Mouse (Mus musculus): ENCODE data around the gene Tdrd1. TPM values are rescaled to one million over a fixed set of nuclear protein-coding genes. Genes with fewer than 3 reads are reported as not detected.
"Not testable (repeated sequence)": the region's sequence is repeated elsewhere in the genome, so short reads cannot be mapped to it uniquely, and the experiment has no call there.

The Tdrd1 gene
- polyA plus RNA-seq (2016; fragmentation: Nextera tagmentation; extraction: Ambion mirVana): 0.60 and 0.88 TPM in 2 replicates

DNA sequence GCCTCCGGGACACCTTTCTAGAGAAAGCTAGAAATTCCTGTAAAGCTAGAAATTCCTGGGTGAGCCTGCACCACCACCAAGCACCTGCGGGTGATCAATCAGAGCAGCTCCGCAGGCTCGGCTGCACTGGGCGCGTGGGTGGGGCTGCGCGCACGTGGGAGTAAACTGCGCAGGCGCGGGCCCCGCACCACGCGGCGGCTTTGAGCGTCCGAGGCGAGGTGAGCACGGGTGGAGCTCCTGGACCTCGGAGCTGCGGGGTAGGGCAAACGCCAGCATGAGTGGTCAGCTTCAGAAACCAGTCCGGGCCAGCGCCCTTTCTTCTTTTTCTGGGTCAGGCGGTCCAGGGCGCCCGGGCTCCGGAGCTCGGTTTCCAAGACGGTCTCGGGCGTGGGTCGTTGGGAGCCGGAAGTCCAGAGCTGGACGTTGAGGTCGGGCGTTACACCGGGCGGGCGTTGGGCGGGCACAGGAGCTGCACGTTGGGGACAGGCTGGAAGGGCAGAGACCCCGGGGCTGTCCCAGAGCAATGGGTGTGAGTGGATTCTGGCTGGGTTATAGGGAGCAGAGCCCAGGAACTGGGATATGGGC is at the start of gene Tdrd1:
Tdrd1 (plus strand) TSS at position 163 of the 585 bp plus-strand sequence.
- WGBS: 62% methylated on average over 44 of the region's 44 CpGs
- Histone ChIP-seq H3K9me3 (no peaks in the 10 kb centered on the region; the same call in 1 of the 2 replicates), H3K27me3 (replicated peaks; ENCODE audit: low read depth, poor library complexity, severe bottlenecking) (peaks cover 31% of the 10 kb centered on the region), H3K4me1 (peaks cover 14% of the 10 kb centered on the region), H3K27ac (replicated peaks) (0 out of 2 replicates have a peak within 1 kb of the TSS, but pooled peaks have one; percentile 35), H3K36me3 (replicated peaks) (no peaks in the 10 kb centered on the region), H3K4me3 (peak within 1 kb of the TSS; percentile 31)
- DNase-seq (ENCODE audit: low spot score): peak; percentile 36

DNA sequence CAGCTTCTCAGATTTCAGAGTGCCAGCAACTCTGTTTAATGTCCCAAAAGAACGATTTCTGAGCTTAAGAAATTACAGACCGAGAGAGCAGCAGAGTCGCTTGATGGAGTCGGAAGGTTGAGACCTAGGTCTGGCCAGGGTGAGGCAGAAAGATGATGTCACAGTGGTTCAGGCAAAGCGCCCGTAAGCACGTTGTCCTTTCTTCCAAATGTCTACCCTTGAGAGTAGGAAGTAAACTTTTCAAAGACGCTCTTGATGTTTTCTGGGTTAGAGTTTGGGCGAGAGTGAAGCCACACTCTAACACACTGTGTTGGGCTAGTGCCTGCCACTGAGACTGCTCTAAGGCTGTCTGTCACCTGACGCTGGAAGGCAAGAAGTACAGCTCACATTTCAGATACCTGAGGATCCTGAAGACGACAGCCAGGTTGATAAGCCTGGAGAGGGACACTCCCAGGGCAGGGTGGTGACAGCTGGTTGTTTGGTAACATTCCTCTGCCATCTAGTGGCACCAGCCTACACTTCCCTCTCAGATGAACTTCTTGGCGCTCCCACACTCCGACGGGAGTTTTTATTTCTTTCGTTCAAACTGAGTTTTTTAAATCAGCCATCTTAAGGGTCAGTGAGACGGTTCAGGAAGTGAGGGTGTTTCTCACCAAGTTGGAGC is 49.2 kb upstream of the Tdrd1 start:
- no peak overlapping the region for H3K27ac ChIP-seq (replicated peaks)
- peaks cover 34% of the 10 kb centered on the region for H3K4me1 ChIP-seq
- DNase-seq (ENCODE audit: low spot score): peak; percentile 58
- 42% methylated on average over 16 of the region's 16 CpGs for WGBS
- peaks cover 42% of the 10 kb centered on the region for H3K27me3 ChIP-seq (replicated peaks; ENCODE audit: low read depth, poor library complexity, severe bottlenecking)
- no peaks in the 10 kb centered on the region for H3K36me3 ChIP-seq (replicated peaks)
- H3K9me3 ChIP-seq: no peaks in the 10 kb centered on the region
- no peak overlapping the region for H3K4me3 ChIP-seq

DNA sequence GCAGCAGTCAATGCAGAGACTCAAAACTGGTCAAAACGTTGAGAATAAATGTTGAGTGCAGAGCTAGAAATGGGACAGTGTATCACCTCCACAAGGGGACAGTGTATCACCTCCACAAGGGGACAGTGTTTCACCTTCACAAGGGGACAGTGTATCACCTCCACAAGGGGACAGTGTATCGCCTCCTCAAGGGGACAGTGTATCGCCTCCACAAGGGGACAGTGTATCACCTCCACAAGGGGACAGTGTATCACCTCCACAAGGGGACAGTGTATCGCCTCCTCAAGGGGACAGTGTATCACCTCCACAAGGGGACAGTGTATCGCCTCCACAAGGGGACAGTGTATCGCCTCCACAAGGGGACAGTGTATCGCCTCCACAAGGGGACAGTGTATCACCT is 47.5 kb upstream of the Tdrd1 start:
- H3K36me3 ChIP-seq (replicated peaks); H3K27ac ChIP-seq (replicated peaks); H3K9me3 ChIP-seq; DNase-seq (ENCODE audit: low spot score); H3K4me3 ChIP-seq: not testable (repeated sequence)
- Histone ChIP-seq H3K27me3 (replicated peaks; ENCODE audit: low read depth, poor library complexity, severe bottlenecking) (peaks cover 42% of the 10 kb centered on the region), H3K4me1 (peaks cover 29% of the 10 kb centered on the region)
- WGBS: 93% methylated on average over 7 of the region's 7 CpGs

DNA sequence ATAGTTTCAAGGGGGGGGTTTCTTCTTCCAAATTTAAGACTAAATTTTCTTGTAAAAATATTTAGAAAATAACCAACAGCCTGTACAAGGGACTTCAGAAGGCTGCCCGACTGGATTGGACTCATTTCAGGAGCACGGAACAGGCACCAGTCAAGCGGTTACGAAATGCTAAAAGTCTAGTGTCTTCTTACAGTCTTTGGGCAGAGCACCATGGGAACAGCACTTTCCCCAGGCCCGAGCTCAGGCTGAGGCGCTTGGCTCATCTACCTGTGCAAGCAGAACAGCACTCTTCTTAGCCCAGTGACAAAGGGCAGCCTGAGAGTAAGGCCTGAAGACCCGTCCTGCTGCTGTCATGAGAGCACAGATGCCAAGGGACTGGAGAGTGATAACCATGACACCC is 38.1 kb upstream of the Tdrd1 start:
- WGBS: 92% methylated on average over 7 of the region's 7 CpGs
- no peak overlapping the region for H3K4me3 ChIP-seq
- H3K4me1 ChIP-seq: no peaks in the 10 kb centered on the region
- no peaks in the 10 kb centered on the region for H3K9me3 ChIP-seq
- H3K36me3 ChIP-seq (replicated peaks): peaks cover 58% of the 10 kb centered on the region
- no peak for DNase-seq (ENCODE audit: low spot score)
- no peaks in the 10 kb centered on the region for H3K27me3 ChIP-seq (replicated peaks; ENCODE audit: low read depth, poor library complexity, severe bottlenecking)
- H3K27ac ChIP-seq (replicated peaks): no peak overlapping the region

DNA sequence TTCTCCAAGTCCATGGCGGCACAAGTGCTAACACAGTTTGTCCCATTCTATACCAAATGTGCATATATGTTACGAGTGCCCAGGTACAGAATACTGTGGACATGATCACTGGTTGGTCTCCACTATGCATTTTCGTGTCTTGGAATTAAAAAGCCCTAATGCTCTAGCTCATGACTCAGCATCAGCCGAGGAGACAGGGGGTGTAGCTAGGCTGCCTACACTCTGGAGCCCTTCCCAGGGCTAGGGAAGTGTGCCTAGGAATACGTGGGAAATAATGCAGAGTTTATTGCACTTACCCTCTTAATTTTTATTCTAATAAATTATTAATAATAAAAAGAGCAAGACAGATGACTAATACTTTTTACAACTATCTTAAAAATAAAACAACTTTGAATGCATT is 37.1 kb upstream of the Tdrd1 start:
- WGBS: 91% methylated on average over 5 of the region's 5 CpGs
- H3K36me3 ChIP-seq (replicated peaks): peaks cover 61% of the 10 kb centered on the region

DNA sequence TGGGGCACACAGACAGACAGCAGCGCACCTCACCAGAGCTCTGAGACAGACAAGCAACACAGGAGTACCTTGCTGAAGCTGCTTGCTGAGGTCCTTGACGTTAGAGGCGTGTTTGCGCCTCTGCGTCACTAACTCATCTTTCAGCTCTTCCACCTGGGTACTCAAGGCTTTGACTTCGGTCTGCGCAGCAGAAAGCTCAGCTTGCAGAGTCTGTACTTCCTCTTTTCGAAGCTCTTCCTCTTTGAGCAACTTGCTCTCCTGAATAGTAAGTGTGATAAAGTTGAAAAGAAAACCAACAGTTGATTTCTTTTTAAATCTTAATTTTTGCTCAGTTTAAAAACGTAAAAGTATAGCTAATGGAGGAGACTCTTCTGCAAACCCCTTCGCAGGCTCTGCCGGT is 28.6 kb upstream of the Tdrd1 start:
- whole genome bisulfite sequencing: 92% methylated on average over 11 of the region's 11 CpGs
- peaks cover 98% of the 10 kb centered on the region for H3K36me3 ChIP-seq (replicated peaks)
- H3K4me3 ChIP-seq: no peak overlapping the region
- DNase-seq (ENCODE audit: low spot score): no peak
- no peaks in the 10 kb centered on the region for H3K9me3 ChIP-seq
- no peaks in the 10 kb centered on the region for H3K27me3 ChIP-seq (replicated peaks; ENCODE audit: low read depth, poor library complexity, severe bottlenecking)
- H3K27ac ChIP-seq (replicated peaks): no peak overlapping the region
- H3K4me1 ChIP-seq: no peaks in the 10 kb centered on the region

More for the DNA sequence above, 37.1 kb upstream of the Tdrd1 start:
- no peak overlapping the region for H3K4me3 ChIP-seq
- DNase-seq (ENCODE audit: low spot score): no peak
- H3K27me3 ChIP-seq (replicated peaks; ENCODE audit: low read depth, poor library complexity, severe bottlenecking): no peaks in the 10 kb centered on the region
- no peaks in the 10 kb centered on the region for H3K9me3 ChIP-seq
- no peak overlapping the region for H3K27ac ChIP-seq (replicated peaks)
- no peaks in the 10 kb centered on the region for H3K4me1 ChIP-seq

DNA sequence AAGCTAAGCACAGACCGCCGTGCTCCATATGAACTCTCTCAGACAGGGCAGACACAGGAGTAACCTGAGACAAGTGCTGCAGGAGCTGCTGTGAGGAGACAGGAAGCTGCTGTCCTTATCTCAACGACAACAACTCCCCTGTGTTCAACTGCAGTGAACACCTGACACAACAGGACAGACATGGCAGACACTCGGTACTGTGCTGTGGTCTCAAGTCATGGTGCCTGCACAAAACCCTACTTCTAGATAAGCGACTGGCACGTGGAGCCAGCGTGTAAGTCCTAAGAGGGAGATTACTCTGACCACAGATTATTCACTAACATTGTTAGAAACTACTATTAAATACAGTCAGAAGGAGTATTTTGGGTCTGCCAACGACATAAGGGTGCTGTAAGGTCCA is 25.8 kb upstream of the Tdrd1 start:
- H3K4me3 ChIP-seq: no peak overlapping the region
- H3K27ac ChIP-seq (replicated peaks): no peak overlapping the region
- no peak for DNase-seq (ENCODE audit: low spot score)
- no peaks in the 10 kb centered on the region for H3K27me3 ChIP-seq (replicated peaks; ENCODE audit: low read depth, poor library complexity, severe bottlenecking)
- H3K4me1 ChIP-seq: no peaks in the 10 kb centered on the region
- peaks cover 98% of the 10 kb centered on the region for H3K36me3 ChIP-seq (replicated peaks)
- 74% methylated on average over 8 of the region's 8 CpGs for WGBS
- H3K9me3 ChIP-seq: no peaks in the 10 kb centered on the region

DNA sequence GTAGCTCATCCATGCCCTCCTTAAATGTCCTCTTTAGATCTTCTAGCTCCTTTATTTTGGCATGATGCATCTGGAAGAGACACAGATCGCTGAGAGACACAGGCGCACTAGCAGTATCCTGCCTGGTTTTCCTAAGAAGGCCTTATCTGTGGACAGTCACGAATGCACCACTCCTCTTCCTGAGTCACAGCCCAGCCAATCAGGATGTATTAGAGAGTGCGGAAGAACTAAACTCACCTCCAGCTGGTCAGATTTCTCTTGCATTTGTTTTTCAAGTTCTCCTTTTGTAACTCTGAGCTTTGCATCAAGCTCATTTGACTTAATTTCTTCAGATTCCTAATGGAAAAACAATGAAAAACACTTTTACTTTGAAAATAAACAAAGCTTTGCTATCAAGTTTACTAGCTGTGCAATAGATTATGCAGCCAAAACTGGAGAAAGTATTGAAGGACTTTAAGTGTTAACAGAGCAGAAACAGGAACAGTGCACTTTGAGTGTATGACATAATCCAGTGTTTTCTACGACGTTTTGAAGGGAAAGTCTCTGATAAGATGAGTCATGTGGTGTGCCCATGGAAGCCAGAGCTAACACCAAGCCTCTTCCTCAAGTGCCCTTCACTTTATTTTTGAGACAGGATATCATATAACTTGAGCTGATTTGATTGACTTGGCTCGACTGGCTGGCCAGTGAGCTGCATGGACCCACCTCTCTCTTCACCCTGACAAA is 24.9 kb upstream of the Tdrd1 start:
- Histone ChIP-seq H3K27ac (replicated peaks) (no peak overlapping the region), H3K4me1 (no peaks in the 10 kb centered on the region), H3K4me3 (no peak overlapping the region), H3K9me3 (no peaks in the 10 kb centered on the region), H3K27me3 (replicated peaks; ENCODE audit: low read depth, poor library complexity, severe bottlenecking) (no peaks in the 10 kb centered on the region), H3K36me3 (replicated peaks) (peaks cover 98% of the 10 kb centered on the region)
- DNase-seq (ENCODE audit: low spot score): no peak
- WGBS: 89% methylated on average over 7 of the region's 7 CpGs

DNA sequence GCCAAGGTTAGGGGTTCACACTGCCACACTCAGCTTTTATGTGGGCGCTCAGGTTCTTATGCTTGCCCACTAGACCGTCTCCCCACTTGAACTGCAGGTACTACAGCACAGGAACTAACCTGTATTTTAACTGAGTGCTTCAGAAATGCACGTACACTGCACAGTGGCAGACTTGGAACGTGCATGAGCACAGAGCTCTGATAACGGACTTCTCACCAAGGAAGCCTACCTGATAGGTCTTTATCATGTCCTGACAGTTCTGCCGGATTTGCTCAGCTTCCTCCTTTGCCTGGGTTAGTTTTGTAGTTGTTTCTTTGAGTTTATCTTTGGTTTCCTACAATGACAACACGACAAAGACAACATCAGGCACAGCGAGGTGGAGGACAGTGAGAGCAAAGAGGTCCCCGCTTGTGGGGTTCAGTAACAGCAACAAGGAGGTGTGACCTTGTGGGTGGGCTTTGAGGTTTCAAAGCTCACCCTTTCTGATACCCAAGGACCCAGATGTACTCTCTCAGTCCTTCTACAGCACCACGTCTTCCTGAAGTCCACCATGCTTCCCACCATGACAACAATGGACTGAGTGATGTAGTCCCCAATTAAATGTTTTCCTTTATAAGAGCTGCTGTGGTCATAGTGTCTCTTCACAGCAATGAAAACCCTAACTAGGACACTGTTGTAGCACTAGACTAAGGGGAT is 24.2 kb upstream of the Tdrd1 start:
- Histone ChIP-seq H3K9me3 (no peaks in the 10 kb centered on the region), H3K4me1 (no peaks in the 10 kb centered on the region), H3K4me3 (no peak overlapping the region), H3K36me3 (replicated peaks) (peaks cover 97% of the 10 kb centered on the region), H3K27ac (replicated peaks) (no peak overlapping the region), H3K27me3 (replicated peaks; ENCODE audit: low read depth, poor library complexity, severe bottlenecking) (no peaks in the 10 kb centered on the region)
- no peak for DNase-seq (ENCODE audit: low spot score)
- 92% methylated on average over 10 of the region's 10 CpGs for WGBS

DNA sequence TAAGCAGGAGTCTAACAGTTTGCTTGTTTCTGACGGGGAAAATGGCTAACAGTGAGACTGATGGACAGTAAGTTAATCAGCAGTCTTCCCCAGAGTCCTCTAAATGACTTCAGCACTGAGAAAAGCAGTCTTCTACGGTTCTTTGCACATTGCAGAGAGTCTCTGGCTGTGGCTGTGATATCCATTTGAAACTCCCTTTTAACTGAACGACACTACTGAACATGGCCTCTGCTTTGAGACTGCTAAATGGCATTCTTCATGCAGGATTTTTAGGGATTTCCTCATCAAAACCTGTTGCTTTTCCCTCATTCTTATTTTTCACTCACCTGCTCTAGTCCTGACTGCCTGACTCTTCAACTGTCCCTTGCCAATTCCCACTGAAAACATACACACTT is 23.7 kb upstream of the Tdrd1 start:
- DNase-seq (ENCODE audit: low spot score): no peak
- no peaks in the 10 kb centered on the region for H3K4me1 ChIP-seq
- H3K27ac ChIP-seq (replicated peaks): no peak overlapping the region
- H3K36me3 ChIP-seq (replicated peaks): peaks cover 99% of the 10 kb centered on the region
- H3K27me3 ChIP-seq (replicated peaks; ENCODE audit: low read depth, poor library complexity, severe bottlenecking): no peaks in the 10 kb centered on the region
- 85% methylated on average over 3 of the region's 3 CpGs for WGBS
- no peak overlapping the region for H3K4me3 ChIP-seq
- no peaks in the 10 kb centered on the region for H3K9me3 ChIP-seq

DNA sequence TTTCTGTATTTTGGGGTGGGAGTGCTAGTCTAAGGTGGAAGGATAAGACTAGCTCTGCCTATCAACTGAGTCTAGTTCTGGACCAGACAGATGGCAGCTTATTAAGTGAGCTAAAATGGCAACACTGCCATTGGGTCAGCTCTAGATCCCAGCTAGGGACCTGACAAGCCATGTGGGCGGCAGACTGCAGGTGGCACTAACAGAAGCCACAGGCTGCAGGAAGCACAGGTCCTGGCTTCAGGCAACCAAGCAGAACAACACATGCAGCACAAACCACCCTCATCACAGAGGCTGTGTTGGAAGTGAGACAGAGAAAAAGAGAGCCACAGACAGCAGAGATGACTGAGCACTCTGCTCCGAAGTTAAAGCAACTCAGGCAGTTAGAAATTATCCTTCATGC is 20.6 kb upstream of the Tdrd1 start:
- Histone ChIP-seq H3K9me3 (no peaks in the 10 kb centered on the region), H3K4me1 (no peaks in the 10 kb centered on the region), H3K36me3 (replicated peaks) (peaks cover 95% of the 10 kb centered on the region), H3K4me3 (no peak overlapping the region), H3K27me3 (replicated peaks; ENCODE audit: low read depth, poor library complexity, severe bottlenecking) (no peaks in the 10 kb centered on the region), H3K27ac (replicated peaks) (no peak overlapping the region)
- 90% methylated on average over 2 of the region's 2 CpGs for WGBS
- no peak for DNase-seq (ENCODE audit: low spot score)

DNA sequence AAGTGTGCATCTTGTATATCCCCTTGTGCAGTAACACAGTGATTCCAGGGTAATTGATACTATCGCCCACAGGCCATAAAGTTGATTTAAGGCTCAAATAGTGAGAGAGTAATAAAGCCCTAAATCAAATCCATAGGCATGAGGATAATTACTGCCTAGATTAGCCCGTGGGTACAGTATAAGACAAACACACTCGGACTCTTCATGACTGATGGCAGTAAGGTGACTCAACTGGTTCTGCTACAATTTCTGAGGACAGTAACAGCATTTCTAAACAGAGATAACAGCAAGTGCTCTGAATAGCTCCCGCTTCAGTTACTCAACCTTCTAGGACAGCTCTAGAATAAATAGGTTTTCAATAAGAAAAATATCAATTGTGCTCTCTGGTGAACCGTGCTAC is 18.9 kb upstream of the Tdrd1 start:
- H3K27ac ChIP-seq (replicated peaks): no peak overlapping the region
- H3K9me3 ChIP-seq: no peaks in the 10 kb centered on the region
- H3K27me3 ChIP-seq (replicated peaks; ENCODE audit: low read depth, poor library complexity, severe bottlenecking): no peaks in the 10 kb centered on the region
- peaks cover 82% of the 10 kb centered on the region for H3K36me3 ChIP-seq (replicated peaks)
- WGBS: 88% methylated on average over 5 of the region's 5 CpGs
- no peak for DNase-seq (ENCODE audit: low spot score)
- no peaks in the 10 kb centered on the region for H3K4me1 ChIP-seq
- H3K4me3 ChIP-seq: no peak overlapping the region
